Mouse (Mus musculus) intestine, postnatal 0 days (tissue): Measurements from ENCODE around the gene Psma5. TPM values are rescaled to one million over a fixed set of nuclear protein-coding genes. Genes with fewer than 3 reads are reported as not detected.

Experiments
- ATAC-seq: fragments of 200-750 bp; cut with Nextera tagmentation; 2 replicates; pipeline ENCODE4 v1.8.0; 2017; ENCODE audit warnings: mild to moderate bottlenecking, moderate TSS enrichment, moderate library complexity
- H3K27ac ChIP-seq: fragments of 300-500 bp; sonication (generic); 2 replicates; pipeline ENCODE4 v1.5.1; 2014; ENCODE audit warnings: mild to moderate bottlenecking, low read depth, low read length, moderate library complexity
- H3K27me3 ChIP-seq: fragments of 300-500 bp; sonication (generic); replicated peaks from 2 replicates; pipeline ENCODE4 v1.6.1; 2014; ENCODE audit warnings: low read length, mixed read lengths; ENCODE audit not compliant: control insufficient read depth, insufficient read depth
- H3K36me3 ChIP-seq: fragments of 300-500 bp; sonication (generic); 2 replicates; pipeline ENCODE4 v1.6.1; 2014; ENCODE audit warnings: mild to moderate bottlenecking, moderate library complexity; ENCODE audit not compliant: control insufficient read depth, insufficient read depth
- H3K4me1 ChIP-seq: fragments of 300-500 bp; sonication (generic); replicated peaks from 2 replicates; pipeline ENCODE4 v1.6.1; 2014; ENCODE audit warnings: antibody characterized with exemption, low read length, mixed read lengths; ENCODE audit not compliant: control insufficient read depth, insufficient read depth
- H3K4me2 ChIP-seq: fragments of 300-500 bp; sonication (generic); replicated peaks from 2 replicates; pipeline ENCODE4 v1.6.1; 2014; ENCODE audit warnings: low read depth, mild to moderate bottlenecking, moderate library complexity
- H3K4me3 ChIP-seq: fragments of 300-500 bp; sonication (generic); 2 replicates; pipeline ENCODE4 v1.5.1; 2014; ENCODE audit warnings: low read depth, low read length
- H3K9ac ChIP-seq: fragments of 300-500 bp; sonication (generic); 2 replicates; pipeline ENCODE4 v1.6.1; 2014; ENCODE audit warnings: mild to moderate bottlenecking, low read depth, low read length
- H3K9me3 ChIP-seq: fragments of 300-500 bp; sonication (generic); 2 replicates; pipeline ENCODE4 v1.6.1; 2016; ENCODE audit warnings: mixed run types; ENCODE audit not compliant: control insufficient read depth
- CTCF ChIP-seq: sonication (generic); IDR thresholded peaks from 2 replicates; pipeline ENCODE4 v1.5.1; 2016; ENCODE audit warnings: low read depth, mild to moderate bottlenecking, control low read depth, antibody characterized with exemption, moderate library complexity
- WGBS: fragments of 180-500 bp; shearing (Covaris S2); extraction: QIAGEN DNeasy Blood & Tissue Kit; methylation state at CpG from one replicate; pipeline ENCODE4 v1.1.7; 2014; 5-methylcytosine and 5-hydroxymethylcytosine counted together
- polyA plus RNA-seq: library from polyadenylated mRNA; unstranded; fragments of >200 nt; fragmentation: Nextera tagmentation; extraction: Ambion mirVana; gene quantifications from 2 replicates; pipeline ENCODE4 v1.2.1, GENCODE M21; 2015

The Psma5 gene
- polyA plus RNA-seq, 1 experiment from 2014 or later = 179 TPM

DNA sequence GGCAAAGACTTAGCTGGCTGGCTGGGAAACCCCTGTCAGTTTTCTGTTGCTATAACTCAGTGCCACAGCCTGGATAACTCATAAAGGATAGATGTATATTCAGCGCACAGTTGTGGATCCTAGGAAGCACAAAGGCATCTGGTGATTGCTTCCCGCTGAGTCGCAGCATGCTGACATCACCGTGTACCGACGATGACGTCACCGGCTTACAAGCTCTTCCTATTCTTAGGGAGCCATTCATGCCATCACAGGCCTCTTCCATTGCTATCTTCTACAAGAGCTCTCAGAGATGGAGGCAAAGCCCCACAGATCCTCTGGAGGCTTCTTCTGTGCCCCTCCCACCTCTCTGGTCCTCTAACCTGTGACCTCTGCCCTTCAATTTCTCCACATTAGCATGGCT, 47.0 kb downstream of the Psma5 start:
- H3K9ac ChIP-seq = no peak overlapping the region
- no peaks in the 10 kb centered on the region for H3K36me3 ChIP-seq
- H3K9me3 ChIP-seq = no peaks in the 10 kb centered on the region
- H3K27ac ChIP-seq = no peak overlapping the region
- no peaks in the 10 kb centered on the region for H3K27me3 ChIP-seq
- H3K4me1 ChIP-seq = 0 out of 2 replicates have a peak, but pooled peaks cover 3% of the 10 kb centered on the region
- H3K4me2 ChIP-seq = no peak overlapping the region
- ATAC-seq = no peak
- TF ChIP-seq CTCF = no peak
- no peak overlapping the region for H3K4me3 ChIP-seq
- WGBS = 91% methylated on average over 8 of the region's 8 CpGs

DNA sequence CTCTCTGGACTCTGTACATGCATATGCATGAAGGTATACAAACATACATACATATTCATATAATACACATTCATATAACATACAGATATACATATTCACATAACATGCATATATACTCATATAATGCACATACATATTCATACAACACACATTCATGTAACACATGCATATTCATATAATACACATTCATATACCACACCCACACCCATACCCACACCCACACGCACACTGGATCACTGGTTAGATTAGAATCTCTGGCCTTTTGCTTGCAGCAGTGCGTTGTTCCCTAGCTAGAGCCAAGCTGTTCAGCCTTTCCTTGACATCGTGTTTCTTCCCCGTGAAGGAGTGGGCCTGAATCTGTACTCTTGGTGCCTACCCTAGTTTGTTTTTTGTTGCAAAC, 48.0 kb downstream of the Psma5 start:
- Histone ChIP-seq H3K9me3 (no peaks in the 10 kb centered on the region), H3K36me3 (no peaks in the 10 kb centered on the region), H3K4me1 (0 out of 2 replicates have a peak, but pooled peaks cover 3% of the 10 kb centered on the region), H3K9ac (no peak overlapping the region), H3K27ac (no peak overlapping the region), H3K27me3 (no peaks in the 10 kb centered on the region), H3K4me3 (no peak overlapping the region), H3K4me2 (no peak overlapping the region)
- TF ChIP-seq CTCF = no peak
- no peak for ATAC-seq
- 76% methylated on average over 4 of the region's 4 CpGs for WGBS

DNA sequence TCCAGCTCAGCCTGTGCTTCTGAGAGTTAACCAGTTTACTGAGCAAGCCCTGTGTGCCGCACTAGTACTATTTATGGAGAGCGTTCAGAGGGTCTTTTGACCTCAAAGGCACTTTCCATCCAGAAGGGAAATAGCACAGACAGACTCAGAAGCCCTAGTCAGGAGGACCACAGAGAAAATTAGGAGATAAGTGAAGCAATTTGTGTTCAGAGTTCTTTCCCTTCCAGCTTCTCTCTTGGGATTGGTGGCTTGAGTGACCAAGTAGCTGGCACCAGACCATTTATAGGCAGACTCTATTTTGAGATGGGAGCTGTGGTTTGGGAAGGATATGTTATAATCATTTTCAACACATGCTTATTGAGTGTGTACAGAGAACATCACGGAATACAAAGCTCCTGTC, 49.7 kb downstream of the Psma5 start:
- Histone ChIP-seq H3K4me1 (0 out of 2 replicates have a peak, but pooled peaks cover 3% of the 10 kb centered on the region), H3K4me2 (no peak overlapping the region), H3K36me3 (no peaks in the 10 kb centered on the region), H3K4me3 (no peak overlapping the region), H3K9me3 (no peaks in the 10 kb centered on the region), H3K27me3 (no peaks in the 10 kb centered on the region), H3K9ac (no peak overlapping the region), H3K27ac (peak overlapping the region; percentile 21; the same call in 1 of the 2 replicates)
- WGBS = 49% methylated on average over 3 of the region's 3 CpGs
- TF ChIP-seq CTCF = no peak
- no peak for ATAC-seq

DNA sequence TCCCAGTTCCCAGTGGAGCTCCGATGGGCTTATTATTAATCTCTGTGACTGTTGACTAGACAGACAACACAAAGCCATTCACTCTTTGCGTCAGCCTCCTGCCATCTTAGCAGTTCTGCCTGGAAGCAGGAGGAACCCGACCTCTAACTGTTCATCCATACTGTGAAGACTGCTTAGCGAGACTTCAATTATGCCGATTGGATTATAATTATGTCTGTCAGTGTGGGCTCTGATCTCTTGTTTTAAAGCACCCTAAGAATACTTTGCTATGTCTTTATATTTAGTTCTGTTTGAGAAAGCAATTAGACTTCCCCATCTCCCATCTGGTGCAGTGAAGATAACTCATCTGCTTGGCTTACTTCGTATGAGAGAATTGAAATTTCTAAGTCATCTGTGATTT, 50.8 kb downstream of the Psma5 start:
- 74% methylated on average over 6 of the region's 6 CpGs for WGBS
- no peaks in the 10 kb centered on the region for H3K27me3 ChIP-seq
- ATAC-seq = no peak

GRCm38 (mm10) chr3:108310921-108311341, 54.2 kb downstream of the Psma5 start:
- TF ChIP-seq CTCF = no peak
- Histone ChIP-seq H3K4me1 (0 out of 2 replicates have a peak, but pooled peaks cover 2% of the 10 kb centered on the region), H3K36me3 (no peaks in the 10 kb centered on the region), H3K9ac (no peak overlapping the region), H3K9me3 (no peaks in the 10 kb centered on the region), H3K27ac (no peak overlapping the region), H3K4me2 (no peak overlapping the region), H3K27me3 (no peaks in the 10 kb centered on the region), H3K4me3 (no peak overlapping the region)
- no peak for ATAC-seq

More for the DNA sequence above, 50.8 kb downstream of the Psma5 start:
- Histone ChIP-seq H3K4me2 (no peak overlapping the region), H3K27ac (no peak overlapping the region), H3K9ac (no peak overlapping the region), H3K4me1 (0 out of 2 replicates have a peak, but pooled peaks cover 3% of the 10 kb centered on the region), H3K9me3 (no peaks in the 10 kb centered on the region), H3K4me3 (no peak overlapping the region), H3K36me3 (no peaks in the 10 kb centered on the region)
- no peak for TF ChIP-seq CTCF

- 54% methylated on average over 4 of the region's 4 CpGs for WGBS
- TF ChIP-seq CTCF = no peak
- no peak for ATAC-seq
- 0 out of 2 replicates have a peak, but pooled peaks cover 2% of the 10 kb centered on the region for H3K4me1 ChIP-seq
- H3K9ac ChIP-seq = no peak overlapping the region
- no peaks in the 10 kb centered on the region for H3K36me3 ChIP-seq
- no peaks in the 10 kb centered on the region for H3K27me3 ChIP-seq
- no peak overlapping the region for H3K27ac ChIP-seq
- H3K4me2 ChIP-seq = no peak overlapping the region
- H3K9me3 ChIP-seq = no peaks in the 10 kb centered on the region
- no peak overlapping the region for H3K4me3 ChIP-seq
These were observed 55.0 kb downstream of the Psma5 start for GRCm38 (mm10) chr3:108311688-108312087.

DNA sequence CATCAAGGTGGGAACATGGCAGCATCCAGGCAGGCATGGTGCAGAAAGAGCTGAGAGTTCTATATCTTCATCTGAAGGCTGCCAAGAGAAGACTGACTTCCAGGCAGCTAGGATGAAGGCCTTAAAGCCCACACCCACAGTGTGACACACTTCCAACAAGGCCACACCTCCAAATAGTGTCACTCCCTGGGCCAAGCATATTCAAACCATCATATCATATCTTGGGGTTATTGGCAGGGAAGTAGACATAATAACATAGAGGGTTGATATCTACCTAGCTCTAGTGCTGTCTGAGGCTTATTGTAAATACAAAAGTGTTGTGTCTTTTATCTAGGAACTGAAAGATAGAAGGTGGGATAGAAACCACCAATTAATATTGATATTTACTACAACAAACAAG, 55.7 kb downstream of the Psma5 start:
- Histone ChIP-seq H3K27me3 (no peaks in the 10 kb centered on the region), H3K9me3 (no peaks in the 10 kb centered on the region), H3K4me1 (0 out of 2 replicates have a peak, but pooled peaks cover 2% of the 10 kb centered on the region), H3K9ac (no peak overlapping the region), H3K4me2 (no peak overlapping the region), H3K27ac (no peak overlapping the region), H3K4me3 (no peak overlapping the region), H3K36me3 (no peaks in the 10 kb centered on the region)
- no peak for TF ChIP-seq CTCF
- no peak for ATAC-seq
